Mouse (Mus musculus): ENCODE results near the gene Itga6. TPM values are rescaled to one million over a fixed set of nuclear protein-coding genes. Genes with fewer than 3 reads are reported as not detected.

Itga6 gene
- polyA plus RNA-seq, 1 experiment from 2014 or later, result 27.7 TPM

DNA sequence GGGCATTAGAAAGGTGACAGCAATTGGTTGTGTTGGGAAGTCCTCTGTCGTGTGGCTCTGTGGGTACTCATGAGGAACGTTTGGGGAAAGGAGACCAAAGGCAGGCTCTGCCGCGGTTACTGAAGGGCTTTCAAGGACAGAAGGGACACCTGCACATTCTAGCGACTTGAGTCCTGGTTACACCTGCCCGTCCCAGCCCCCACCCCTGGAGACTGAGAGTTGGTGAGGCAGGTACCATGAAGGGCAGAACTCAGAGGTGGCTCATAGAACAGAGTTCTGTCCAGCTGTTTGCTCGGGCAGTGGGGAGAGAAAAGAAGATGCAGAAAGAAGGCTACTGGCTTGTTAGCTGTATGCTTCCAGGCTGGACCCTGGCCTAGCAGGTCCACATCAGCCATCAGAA is 17.1 kb upstream of the Itga6 start:
- 91% methylated on average over 7 of the region's 7 CpGs for WGBS
- H3K27me3 ChIP-seq (replicated peaks; ENCODE audit: control insufficient read depth, insufficient read depth, low read length), result no peaks in the 10 kb centered on the region
- no peaks in the 10 kb centered on the region for H3K4me1 ChIP-seq (ENCODE audit: control insufficient read depth, insufficient read depth, low read length)
- H3K9me3 ChIP-seq (replicated peaks; ENCODE audit: control insufficient read depth, low read length), result no peaks in the 10 kb centered on the region
- H3K36me3 ChIP-seq (ENCODE audit: control insufficient read depth, insufficient read depth, low read length), result no peaks in the 10 kb centered on the region
- H3K4me3 ChIP-seq (ENCODE audit: low read depth, low read length), result no peak overlapping the region
- DNase-seq (ENCODE audit: low spot score) (no peak), ATAC-seq (no peak)
- H3K27ac ChIP-seq (ENCODE audit: low read depth, low read length), result no peak overlapping the region
- no peak overlapping the region for H3K9ac ChIP-seq (ENCODE audit: low read length)
- no peak overlapping the region for H3K4me2 ChIP-seq (ENCODE audit: low read length)

DNA sequence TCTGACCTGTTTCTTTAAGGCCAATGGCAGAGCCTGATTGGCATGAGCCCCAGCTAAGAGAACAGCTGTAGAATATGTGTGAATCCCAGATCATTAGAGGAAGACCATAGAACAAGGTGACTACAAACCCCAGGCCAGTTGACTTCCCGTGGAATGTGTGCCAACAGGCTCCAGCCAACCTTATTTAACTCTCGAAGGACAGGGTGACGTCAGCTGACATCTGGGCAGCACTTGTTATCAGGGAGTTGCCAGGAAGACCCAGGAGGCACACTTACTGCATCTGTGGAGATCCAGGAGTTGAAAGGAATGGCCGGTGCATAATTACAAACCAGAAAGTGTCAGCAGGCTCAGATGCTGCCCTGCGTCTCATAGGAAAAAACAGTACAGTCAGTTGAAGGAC is 16.6 kb upstream of the Itga6 start:
- H3K4me2 ChIP-seq (ENCODE audit: low read length), result no peak overlapping the region
- 80% methylated on average over 5 of the region's 5 CpGs for WGBS
- H3K36me3 ChIP-seq (ENCODE audit: control insufficient read depth, insufficient read depth, low read length), result no peaks in the 10 kb centered on the region
- no peak overlapping the region for H3K9ac ChIP-seq (ENCODE audit: low read length)
- H3K4me3 ChIP-seq (ENCODE audit: low read depth, low read length), result no peak overlapping the region
- DNase-seq (ENCODE audit: low spot score) (no peak), ATAC-seq (no peak)
- no peaks in the 10 kb centered on the region for H3K27me3 ChIP-seq (replicated peaks; ENCODE audit: control insufficient read depth, insufficient read depth, low read length)
- H3K4me1 ChIP-seq (ENCODE audit: control insufficient read depth, insufficient read depth, low read length), result no peaks in the 10 kb centered on the region
- no peaks in the 10 kb centered on the region for H3K9me3 ChIP-seq (replicated peaks; ENCODE audit: control insufficient read depth, low read length)
- H3K27ac ChIP-seq (ENCODE audit: low read depth, low read length), result no peak overlapping the region

DNA sequence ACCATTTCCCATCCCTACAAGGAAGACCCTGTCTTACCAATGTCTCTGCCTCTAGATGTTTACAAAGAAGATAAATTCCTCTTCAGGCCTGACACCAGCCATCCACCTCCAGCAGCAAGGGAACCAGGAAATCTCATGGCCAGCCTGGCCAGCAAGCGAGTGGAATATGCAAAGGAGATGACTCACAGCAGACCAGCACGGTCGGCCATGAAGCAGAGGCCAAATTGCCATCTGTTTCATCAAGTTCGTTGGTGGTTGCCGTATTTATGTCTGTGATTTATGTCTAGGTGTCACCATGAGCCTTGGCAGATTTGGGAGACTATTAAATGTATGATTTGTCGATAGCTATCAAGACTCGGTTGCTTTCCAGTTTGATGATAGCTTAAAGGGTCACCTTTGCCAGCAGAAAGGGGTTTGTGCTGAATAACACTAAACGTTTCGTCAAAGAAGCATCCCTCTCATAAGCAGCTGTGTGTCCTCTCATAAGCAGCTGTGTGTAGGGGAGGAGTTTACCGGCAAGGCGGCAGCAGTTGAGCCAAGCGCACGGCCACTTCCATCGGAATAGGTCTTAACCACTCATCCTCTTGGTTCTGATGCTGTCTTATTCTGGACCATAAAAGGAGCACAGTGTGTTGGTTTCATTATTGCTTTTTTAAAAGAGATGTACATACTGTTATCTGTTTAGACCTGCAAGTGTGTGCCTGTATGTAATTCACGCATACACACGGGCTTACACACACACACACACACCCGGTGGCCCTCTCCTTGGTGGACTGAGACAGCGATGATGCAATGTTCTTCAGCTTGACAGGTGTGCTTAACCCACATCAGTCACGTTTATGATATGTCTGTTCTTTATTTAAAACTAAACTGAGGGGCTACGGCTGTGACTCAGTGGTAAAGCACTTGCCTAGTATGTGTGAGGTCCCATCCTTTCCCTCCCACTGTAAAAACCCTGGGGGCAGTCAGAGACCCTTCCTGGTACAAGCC is 14.5 kb upstream of the Itga6 start:
- 87% methylated on average over 20 of the region's 20 CpGs for WGBS
- no peak for DNase-seq (ENCODE audit: low spot score)
- H3K4me1 ChIP-seq (ENCODE audit: control insufficient read depth, insufficient read depth, low read length), result no peaks in the 10 kb centered on the region
- no peak overlapping the region for H3K27ac ChIP-seq (ENCODE audit: low read depth, low read length)
- ATAC-seq, result no peak
- H3K4me3 ChIP-seq (ENCODE audit: low read depth, low read length), result no peak overlapping the region
- no peaks in the 10 kb centered on the region for H3K27me3 ChIP-seq (replicated peaks; ENCODE audit: control insufficient read depth, insufficient read depth, low read length)
- H3K9ac ChIP-seq (ENCODE audit: low read length), result no peak overlapping the region
- H3K36me3 ChIP-seq (ENCODE audit: control insufficient read depth, insufficient read depth, low read length), result no peaks in the 10 kb centered on the region
- H3K4me2 ChIP-seq (ENCODE audit: low read length), result no peak overlapping the region
- no peaks in the 10 kb centered on the region for H3K9me3 ChIP-seq (replicated peaks; ENCODE audit: control insufficient read depth, low read length)

DNA sequence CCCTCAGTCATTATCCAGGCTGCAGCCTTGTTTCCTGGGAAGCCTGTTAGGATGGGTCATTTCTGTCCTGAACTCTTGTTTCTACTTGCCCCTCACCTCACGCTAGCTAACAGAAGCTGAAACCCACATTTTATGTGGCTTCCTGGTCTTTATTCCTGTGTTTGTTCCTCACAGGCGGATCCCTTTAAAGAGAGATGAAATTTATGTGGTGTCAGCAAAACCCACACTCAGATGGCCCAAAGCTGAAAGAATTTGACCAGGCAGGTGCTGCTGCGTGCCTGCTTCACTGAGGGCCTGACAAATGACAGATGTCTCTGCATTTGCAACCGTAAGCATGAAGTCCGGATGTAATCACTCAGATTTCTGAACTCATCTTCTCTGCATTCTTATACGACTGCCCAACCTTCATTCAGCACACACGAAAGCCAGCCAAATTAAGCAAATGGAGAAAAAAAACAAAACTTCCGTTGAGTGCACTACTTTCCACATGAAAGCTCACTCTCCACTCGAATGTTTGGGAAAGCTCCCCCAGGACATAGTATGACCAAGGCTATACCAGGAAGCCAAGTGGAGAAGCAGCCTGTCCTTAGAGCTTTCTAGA is 10.5 kb upstream of the Itga6 start:
- 82% methylated on average over 9 of the region's 9 CpGs for WGBS
- no peak overlapping the region for H3K4me3 ChIP-seq (ENCODE audit: low read depth, low read length)
- H3K36me3 ChIP-seq (ENCODE audit: control insufficient read depth, insufficient read depth, low read length), result no peaks in the 10 kb centered on the region
- no peak overlapping the region for H3K9ac ChIP-seq (ENCODE audit: low read length)
- ATAC-seq (no peak), DNase-seq (ENCODE audit: low spot score) (no peak)
- no peaks in the 10 kb centered on the region; the same call in 1 of the 2 replicates for H3K4me1 ChIP-seq (ENCODE audit: control insufficient read depth, insufficient read depth, low read length)
- no peak overlapping the region for H3K4me2 ChIP-seq (ENCODE audit: low read length)
- no peaks in the 10 kb centered on the region for H3K9me3 ChIP-seq (replicated peaks; ENCODE audit: control insufficient read depth, low read length)
- no peaks in the 10 kb centered on the region for H3K27me3 ChIP-seq (replicated peaks; ENCODE audit: control insufficient read depth, insufficient read depth, low read length)
- no peak overlapping the region for H3K27ac ChIP-seq (ENCODE audit: low read depth, low read length)

DNA sequence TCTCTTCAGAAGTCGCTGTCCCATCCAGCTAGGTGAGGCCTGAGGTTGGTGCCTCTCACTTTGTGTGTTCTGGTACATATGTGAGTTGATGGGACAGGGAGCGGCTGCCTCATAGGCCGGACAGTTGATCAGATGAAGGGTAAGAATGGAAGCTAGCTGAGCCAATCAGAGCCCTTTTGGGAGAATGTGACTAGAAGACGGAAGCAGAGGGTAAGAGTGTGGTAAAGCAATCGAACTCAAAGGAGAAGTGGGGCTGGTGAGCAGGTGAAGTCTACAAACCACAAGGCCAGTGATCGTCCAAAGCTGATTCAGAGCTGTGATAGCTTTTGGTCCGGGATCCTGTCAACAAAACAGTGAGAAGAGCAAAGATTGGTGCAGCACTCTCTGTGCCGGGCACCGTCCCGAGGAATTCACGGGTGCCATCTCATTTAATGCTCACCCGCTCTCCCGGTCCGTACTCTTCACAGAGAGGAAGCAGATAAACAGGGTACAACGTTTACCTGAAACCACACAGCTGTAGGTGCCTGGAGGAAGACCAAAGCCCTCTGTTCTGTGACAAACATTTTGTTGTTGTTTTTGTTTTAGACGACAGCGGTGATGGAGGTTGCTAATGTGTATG is 9.8 kb upstream of the Itga6 start:
- no peaks in the 10 kb centered on the region for H3K27me3 ChIP-seq (replicated peaks; ENCODE audit: control insufficient read depth, insufficient read depth, low read length)
- H3K36me3 ChIP-seq (ENCODE audit: control insufficient read depth, insufficient read depth, low read length), result no peaks in the 10 kb centered on the region
- H3K9me3 ChIP-seq (replicated peaks; ENCODE audit: control insufficient read depth, low read length), result no peaks in the 10 kb centered on the region
- H3K4me2 ChIP-seq (ENCODE audit: low read length), result no peak overlapping the region
- H3K4me3 ChIP-seq (ENCODE audit: low read depth, low read length), result no peak overlapping the region
- no peak for ATAC-seq
- DNase-seq (ENCODE audit: low spot score), result no peak
- whole genome bisulfite sequencing, result 95% methylated on average over 17 of the region's 17 CpGs
- H3K9ac ChIP-seq (ENCODE audit: low read length), result no peak overlapping the region
- H3K4me1 ChIP-seq (ENCODE audit: control insufficient read depth, insufficient read depth, low read length), result no peaks in the 10 kb centered on the region; the same call in 1 of the 2 replicates
- no peak overlapping the region for H3K27ac ChIP-seq (ENCODE audit: low read depth, low read length)

DNA sequence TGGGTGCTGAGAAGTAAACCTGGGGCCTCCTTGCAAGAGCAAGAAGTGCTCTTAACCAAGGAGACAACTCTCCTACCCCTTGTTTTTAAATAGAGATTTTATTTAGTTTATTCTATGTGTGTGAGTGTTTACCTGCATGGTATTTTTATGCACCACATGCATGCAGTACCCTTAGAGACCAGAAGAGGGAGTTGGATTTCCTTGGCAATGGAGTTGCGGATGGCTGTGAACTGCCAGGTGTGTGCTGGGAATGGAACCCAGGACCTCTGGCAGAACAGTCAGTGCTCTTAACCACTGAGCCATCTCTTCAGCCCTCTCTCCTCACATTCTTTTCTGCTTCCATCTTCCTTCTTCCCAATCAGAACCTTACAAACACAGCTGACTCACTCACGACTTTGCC is 9.2 kb upstream of the Itga6 start:
- WGBS, result 94% methylated on average over 2 of the region's 2 CpGs
- ATAC-seq (no peak), DNase-seq (ENCODE audit: low spot score) (no peak)
- no peak overlapping the region for H3K4me2 ChIP-seq (ENCODE audit: low read length)
- no peaks in the 10 kb centered on the region for H3K9me3 ChIP-seq (replicated peaks; ENCODE audit: control insufficient read depth, low read length)
- no peaks in the 10 kb centered on the region for H3K36me3 ChIP-seq (ENCODE audit: control insufficient read depth, insufficient read depth, low read length)
- no peak overlapping the region for H3K27ac ChIP-seq (ENCODE audit: low read depth, low read length)
- no peak overlapping the region for H3K9ac ChIP-seq (ENCODE audit: low read length)
- H3K4me3 ChIP-seq (ENCODE audit: low read depth, low read length), result no peak overlapping the region
- H3K4me1 ChIP-seq (ENCODE audit: control insufficient read depth, insufficient read depth, low read length), result no peaks in the 10 kb centered on the region; the same call in 1 of the 2 replicates
- H3K27me3 ChIP-seq (replicated peaks; ENCODE audit: control insufficient read depth, insufficient read depth, low read length), result no peaks in the 10 kb centered on the region

DNA sequence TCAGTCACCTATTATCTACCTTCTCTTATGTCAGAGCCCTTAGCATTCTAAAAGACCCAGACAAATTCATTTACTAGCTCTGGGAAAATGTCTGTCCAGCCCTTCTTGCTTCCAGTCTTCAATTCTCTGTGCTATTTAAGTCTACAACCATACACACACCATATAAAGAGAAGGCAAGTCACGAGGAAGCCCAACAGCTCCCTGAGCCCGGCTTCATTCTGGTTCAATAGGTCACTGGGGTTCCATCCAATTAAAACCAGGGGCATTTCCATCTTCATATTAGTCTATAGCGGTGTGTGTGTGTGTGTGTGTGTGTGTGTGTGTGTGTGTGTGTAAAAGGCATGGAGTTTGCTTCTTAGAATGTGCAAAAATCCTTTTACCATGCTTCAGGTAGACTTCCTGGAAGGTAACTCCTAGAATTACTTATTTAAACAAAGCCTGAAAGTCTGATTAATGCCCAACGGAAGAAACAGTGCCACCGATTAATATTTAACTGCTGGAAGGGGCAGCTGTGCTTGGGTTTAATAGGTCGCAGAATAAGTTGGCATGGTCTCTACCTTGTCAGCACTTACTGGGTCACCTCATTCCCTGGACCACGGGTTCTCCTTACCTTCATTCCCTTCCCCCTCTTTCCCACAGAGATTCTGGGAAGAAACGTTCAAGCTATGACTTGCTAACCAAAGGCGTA is 6.1 kb upstream of the Itga6 start:
- Histone ChIP-seq H3K4me2 (ENCODE audit: low read length) (no peak overlapping the region), H3K27me3 (replicated peaks; ENCODE audit: control insufficient read depth, insufficient read depth, low read length) (no peaks in the 10 kb centered on the region), H3K36me3 (ENCODE audit: control insufficient read depth, insufficient read depth, low read length) (no peaks in the 10 kb centered on the region), H3K4me1 (ENCODE audit: control insufficient read depth, insufficient read depth, low read length) (peaks cover 13% of the 10 kb centered on the region), H3K9ac (ENCODE audit: low read length) (no peak overlapping the region), H3K9me3 (replicated peaks; ENCODE audit: control insufficient read depth, low read length) (no peaks in the 10 kb centered on the region), H3K4me3 (ENCODE audit: low read depth, low read length) (no peak overlapping the region), H3K27ac (ENCODE audit: low read depth, low read length) (no peak overlapping the region)
- ATAC-seq (no peak), DNase-seq (ENCODE audit: low spot score) (no peak)
- WGBS, result 76% methylated on average over 9 of the region's 9 CpGs

DNA sequence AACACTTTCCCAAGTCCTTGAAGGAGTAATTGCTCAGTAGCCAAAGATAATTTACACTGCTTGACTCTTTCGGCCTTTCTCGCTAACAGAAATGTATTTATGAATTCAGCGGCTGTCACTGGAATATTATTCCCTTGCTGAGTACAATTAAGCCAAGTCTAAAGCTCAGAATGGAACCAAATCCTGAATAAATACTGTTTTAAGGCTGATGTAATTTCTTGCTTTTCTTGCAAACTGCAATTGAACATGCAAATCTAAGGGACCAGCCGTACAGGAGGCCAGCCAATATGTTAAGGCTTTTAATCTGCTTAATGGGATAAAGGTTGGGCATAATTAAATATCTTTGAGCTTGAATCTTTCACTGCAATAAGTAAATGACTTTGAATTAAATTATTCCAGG is 2.9 kb upstream of the Itga6 start:
- Histone ChIP-seq H3K27me3 (replicated peaks; ENCODE audit: control insufficient read depth, insufficient read depth, low read length) (no peaks in the 10 kb centered on the region), H3K9me3 (replicated peaks; ENCODE audit: control insufficient read depth, low read length) (no peaks in the 10 kb centered on the region), H3K4me3 (ENCODE audit: low read depth, low read length) (no peak overlapping the region), H3K4me2 (ENCODE audit: low read length) (no peak overlapping the region), H3K36me3 (ENCODE audit: control insufficient read depth, insufficient read depth, low read length) (no peaks in the 10 kb centered on the region), H3K9ac (ENCODE audit: low read length) (no peak overlapping the region), H3K27ac (ENCODE audit: low read depth, low read length) (no peak overlapping the region), H3K4me1 (ENCODE audit: control insufficient read depth, insufficient read depth, low read length) (peaks cover 23% of the 10 kb centered on the region)
- peak; percentile 65 for DNase-seq (ENCODE audit: low spot score)
- 11% methylated on average over 4 of the region's 4 CpGs for WGBS
- peak; percentile 38; the same call in 1 of the 2 replicates for ATAC-seq
